Mouse (Mus musculus) cerebellum, adult 2 months (tissue): ENCODE measurements at regions not wholly inside any gene's neighbourhood (a gene's known extent, or its start where the extent isn't known, plus 50 kb on each side); places are given as distances from the start of the nearest gene placed in this dataset.

ENCODE experiments used
- CTCF ChIP-seq: fragments of 200-500 bp; IDR thresholded peaks from 2 replicates; pipeline ENCODE4 v1.5.1; 2011; ENCODE audit warnings: low read depth, mild to moderate bottlenecking, control low read depth, low read length, moderate library complexity, borderline replicate concordance; ENCODE audit not compliant: insufficient read depth
- POLR2A ChIP-seq: fragments of 200-500 bp; IDR thresholded peaks from 2 replicates; pipeline ENCODE4 v1.6.1; 2011; ENCODE audit warnings: low read length, control low read depth, borderline replicate concordance; ENCODE audit not compliant: insufficient read depth

DNA sequence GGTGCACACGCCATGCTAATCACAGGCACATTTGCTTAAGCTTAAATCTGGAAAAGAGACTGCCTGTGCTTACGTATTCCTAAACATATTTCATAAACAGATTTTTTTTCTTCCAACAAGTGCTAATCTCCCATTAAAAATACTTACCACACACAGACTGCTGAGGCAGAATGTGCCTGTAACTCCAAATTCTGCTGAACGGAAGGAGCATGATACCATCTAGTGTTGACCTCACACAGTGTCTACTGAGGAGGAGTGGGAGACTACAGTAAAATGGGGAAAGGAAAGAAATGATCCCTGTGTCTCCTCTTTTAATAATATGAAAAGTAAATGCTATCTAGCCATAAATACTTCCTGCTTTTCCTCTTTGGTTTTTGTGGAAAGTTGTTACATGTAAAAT lies 81.9 kb upstream of the 1700009N14Rik start:
- TF ChIP-seq CTCF (no peak), POLR2A (no peak)
